Mouse (Mus musculus) forebrain, embryonic 16.5 days (tissue): ENCODE data around the gene Sptlc3. TPM values are rescaled to one million over a fixed set of nuclear protein-coding genes. Genes with fewer than 3 reads are reported as not detected.
A peak's percentile ranks its signal among the peaks of the same experiment; 100 is the strongest.

Experiments used
- ATAC-seq: fragments of 200-750 bp; cut with Nextera tagmentation; 2 replicates; pipeline ENCODE4 v1.8.0; 2017; ENCODE audit warnings: mild to moderate bottlenecking, moderate library complexity
- H3K27ac ChIP-seq: fragments of 300-500 bp; sonication (generic); 2 replicates; pipeline ENCODE4 v1.5.1; 2014; ENCODE audit warnings: low read length, control low read depth
- H3K27me3 ChIP-seq: fragments of 300-500 bp; sonication (generic); replicated peaks from 2 replicates; pipeline ENCODE4 v1.6.1; 2014; ENCODE audit warnings: low read length; ENCODE audit not compliant: control insufficient read depth, insufficient read depth
- H3K36me3 ChIP-seq: fragments of 300-500 bp; sonication (generic); 2 replicates; pipeline ENCODE4 v1.6.1; 2014; ENCODE audit not compliant: control insufficient read depth, insufficient read depth
- H3K4me1 ChIP-seq: fragments of 300-500 bp; sonication (generic); replicated peaks from 2 replicates; pipeline ENCODE4 v1.6.1; 2014; ENCODE audit warnings: low read length; ENCODE audit not compliant: control insufficient read depth, insufficient read depth
- H3K4me2 ChIP-seq: fragments of 300-500 bp; sonication (generic); 2 replicates; pipeline ENCODE4 v1.6.1; 2014; ENCODE audit warnings: mild to moderate bottlenecking, low read length, control low read depth
- H3K4me3 ChIP-seq: fragments of 300-500 bp; sonication (generic); replicated peaks from 2 replicates; pipeline ENCODE4 v1.5.1; 2014; ENCODE audit warnings: mild to moderate bottlenecking, low read length, control low read depth
- H3K9ac ChIP-seq: fragments of 300-500 bp; sonication (generic); replicated peaks from 2 replicates; pipeline ENCODE4 v1.6.1; 2014; ENCODE audit warnings: low read depth, low read length, control low read depth
- H3K9me3 ChIP-seq: fragments of 300-500 bp; sonication (generic); 2 replicates; pipeline ENCODE4 v1.6.1; 2016; ENCODE audit warnings: low read length; ENCODE audit not compliant: control insufficient read depth
- WGBS: fragments of 180-500 bp; shearing (Covaris S2); extraction: QIAGEN DNeasy Blood & Tissue Kit; methylation state at CpG from one replicate; pipeline ENCODE4 v1.1.7; 2014; 5-methylcytosine and 5-hydroxymethylcytosine counted together
- polyA plus RNA-seq: library from polyadenylated mRNA; unstranded; fragments of >200 nt; fragmentation: Nextera tagmentation; extraction: Ambion mirVana; gene quantifications from 2 replicates; pipeline ENCODE4 v1.2.1, GENCODE M21; 2015

The Sptlc3 gene
- polyA plus RNA-seq, 1 experiment from 2014 or later, result not detected

DNA sequence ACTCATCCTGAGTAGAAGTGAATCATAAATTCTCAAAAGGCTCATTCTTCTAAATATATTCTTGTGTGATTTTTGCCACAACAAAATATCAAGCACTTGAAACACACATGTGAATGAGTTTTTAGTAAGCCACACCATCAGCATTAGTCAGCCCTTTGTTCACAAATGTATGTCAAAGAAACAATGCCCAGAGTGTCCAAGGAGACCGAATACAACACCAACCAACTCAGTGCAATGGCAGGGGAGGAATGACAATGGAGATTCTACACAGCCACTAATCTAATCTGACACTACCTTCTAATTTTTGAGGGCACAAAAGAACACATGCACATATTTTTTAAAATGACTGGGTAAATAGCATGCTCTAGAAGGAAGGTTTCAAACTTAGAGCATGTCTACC, 132.8 kb downstream of the Sptlc3 start:
- no peak overlapping the region for H3K27ac ChIP-seq
- ATAC-seq, result no peak
- no peaks in the 10 kb centered on the region for H3K4me1 ChIP-seq
- WGBS, result 61% methylated on average over 1 of the region's 1 CpGs
- no peak overlapping the region for H3K9ac ChIP-seq
- no peaks in the 10 kb centered on the region for H3K27me3 ChIP-seq
- no peak overlapping the region for H3K4me3 ChIP-seq
- H3K4me2 ChIP-seq, result no peak overlapping the region
- no peaks in the 10 kb centered on the region for H3K9me3 ChIP-seq
- H3K36me3 ChIP-seq, result no peaks in the 10 kb centered on the region

DNA sequence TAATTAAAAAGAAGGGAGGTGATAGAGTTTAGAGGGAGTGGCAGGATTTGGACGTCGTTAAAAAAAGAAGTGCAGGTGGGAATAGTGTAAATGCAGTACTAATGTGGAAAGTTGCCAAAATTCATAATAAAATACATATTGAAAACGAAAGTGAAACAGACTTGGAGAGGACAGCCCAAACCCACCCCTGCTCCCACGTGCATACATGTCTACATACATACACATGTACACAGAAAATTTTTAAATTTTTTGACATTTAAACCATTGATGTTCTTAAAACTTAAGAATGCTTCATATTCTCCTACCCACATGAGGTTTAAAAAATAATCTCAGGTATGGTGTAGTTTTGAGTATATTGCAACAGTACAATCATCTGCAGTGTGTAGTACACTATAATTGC, 135.0 kb downstream of the Sptlc3 start:
- H3K4me3 ChIP-seq, result no peak overlapping the region
- no peaks in the 10 kb centered on the region for H3K9me3 ChIP-seq
- H3K27me3 ChIP-seq, result no peaks in the 10 kb centered on the region
- no peaks in the 10 kb centered on the region for H3K4me1 ChIP-seq
- H3K4me2 ChIP-seq, result no peak overlapping the region
- no peaks in the 10 kb centered on the region for H3K36me3 ChIP-seq
- no peak overlapping the region for H3K9ac ChIP-seq
- no peak for ATAC-seq
- H3K27ac ChIP-seq, result no peak overlapping the region
- 72% methylated on average over 4 of the region's 4 CpGs for WGBS

DNA sequence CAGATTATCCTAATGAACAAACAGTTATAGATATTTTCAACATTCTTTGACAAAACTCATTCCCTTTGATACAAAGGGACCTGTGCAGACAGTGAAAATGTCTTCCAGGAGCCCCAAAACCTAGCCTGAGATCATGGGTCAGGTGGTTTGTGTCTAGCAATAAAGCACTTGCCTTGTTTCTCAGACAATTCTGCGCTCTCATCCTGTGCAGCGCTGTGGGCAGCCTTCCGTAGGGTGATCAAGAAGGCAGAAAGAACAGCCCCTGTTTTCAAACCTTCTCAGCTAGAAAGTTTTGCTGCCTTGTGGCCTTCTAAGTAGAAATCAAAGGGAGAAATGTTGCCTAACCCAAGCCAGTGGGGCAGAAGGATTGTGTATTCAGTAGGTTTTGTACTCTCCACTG, 135.9 kb downstream of the Sptlc3 start:
- no peak overlapping the region for H3K9ac ChIP-seq
- H3K4me3 ChIP-seq, result no peak overlapping the region
- H3K27me3 ChIP-seq, result no peaks in the 10 kb centered on the region
- WGBS, result 87% methylated on average over 3 of the region's 3 CpGs
- no peaks in the 10 kb centered on the region for H3K4me1 ChIP-seq
- no peak for ATAC-seq
- H3K4me2 ChIP-seq, result no peak overlapping the region
- H3K36me3 ChIP-seq, result no peaks in the 10 kb centered on the region
- no peak overlapping the region for H3K27ac ChIP-seq
- no peaks in the 10 kb centered on the region for H3K9me3 ChIP-seq

DNA sequence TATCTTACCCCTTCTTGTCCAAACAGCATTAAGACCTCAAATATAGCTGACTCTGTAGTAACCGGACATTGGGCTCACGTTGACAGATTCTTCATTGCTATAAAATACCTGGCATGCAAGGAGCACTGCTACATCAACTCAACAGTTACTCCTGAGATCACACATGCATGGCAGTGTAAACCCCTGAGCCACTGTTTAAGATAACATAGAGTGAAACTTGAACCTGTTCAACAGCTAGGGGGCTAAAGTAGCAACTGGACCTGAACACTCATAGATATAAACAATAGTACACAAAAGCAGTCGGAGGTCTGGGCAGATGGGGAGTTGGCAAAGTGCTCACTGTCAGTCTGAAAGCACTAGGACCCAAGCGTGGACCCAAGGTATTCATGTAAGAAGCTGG, 140.8 kb downstream of the Sptlc3 start:
- Histone ChIP-seq H3K4me1 (no peaks in the 10 kb centered on the region), H3K27me3 (no peaks in the 10 kb centered on the region), H3K9ac (no peak overlapping the region), H3K36me3 (no peaks in the 10 kb centered on the region), H3K4me3 (no peak overlapping the region), H3K4me2 (no peak overlapping the region), H3K9me3 (no peaks in the 10 kb centered on the region), H3K27ac (no peak overlapping the region)
- WGBS, result 83% methylated on average over 4 of the region's 4 CpGs
- ATAC-seq, result no peak

DNA sequence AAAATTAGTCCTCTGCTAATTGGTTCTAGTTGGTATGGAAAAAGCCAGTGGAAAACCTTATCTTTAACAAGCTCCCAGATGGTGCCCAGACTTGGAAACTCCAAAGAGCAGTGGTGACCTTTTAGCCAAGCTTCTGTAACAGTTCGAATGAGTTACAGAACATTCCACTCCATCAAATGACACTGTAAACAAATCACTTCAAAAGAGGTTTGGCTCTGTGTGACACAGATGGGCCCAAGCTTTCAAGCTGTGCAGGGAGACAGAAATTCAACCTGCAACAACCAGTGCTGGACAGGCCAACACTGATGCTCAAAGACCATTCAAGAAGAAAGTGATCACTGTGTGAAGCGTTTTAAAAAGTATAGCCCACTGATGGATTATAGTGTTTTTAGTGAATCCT, 144.1 kb downstream of the Sptlc3 start:
- no peak overlapping the region for H3K27ac ChIP-seq
- H3K9me3 ChIP-seq, result no peaks in the 10 kb centered on the region
- no peaks in the 10 kb centered on the region for H3K36me3 ChIP-seq
- H3K9ac ChIP-seq, result no peak overlapping the region
- no peak overlapping the region for H3K4me3 ChIP-seq
- H3K4me1 ChIP-seq, result no peaks in the 10 kb centered on the region
- H3K4me2 ChIP-seq, result no peak overlapping the region
- H3K27me3 ChIP-seq, result no peaks in the 10 kb centered on the region
- 72% methylated on average over 2 of the region's 2 CpGs for WGBS
- no peak for ATAC-seq

DNA sequence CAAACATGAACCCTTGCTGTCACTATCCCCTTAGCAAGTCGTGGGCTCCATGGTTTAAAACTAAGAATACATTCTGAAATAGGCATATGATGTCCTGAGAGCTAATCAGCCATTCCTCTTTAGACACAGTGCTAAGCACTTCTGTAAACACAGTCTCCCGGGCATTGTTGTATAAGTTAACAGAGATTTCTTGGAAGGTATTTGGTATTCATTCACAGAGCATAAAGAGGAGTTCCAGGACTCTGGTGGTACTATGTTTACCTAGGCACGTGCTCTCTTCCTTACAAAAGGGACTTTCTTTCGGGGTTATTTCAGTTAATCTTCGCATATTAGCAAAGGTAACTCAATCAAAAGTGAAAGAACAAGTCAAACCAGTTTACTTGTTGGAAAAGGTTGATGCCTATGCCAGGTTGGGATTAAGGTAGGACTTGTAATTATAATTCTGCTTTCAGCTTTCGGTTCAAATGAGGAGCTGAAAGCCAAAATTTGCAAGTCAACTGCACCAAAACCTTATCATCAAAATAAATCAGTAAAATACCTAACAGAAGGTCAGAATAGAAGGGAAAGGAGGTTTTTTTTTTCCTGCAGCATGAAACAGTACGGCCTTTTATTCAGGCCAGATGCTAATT, 148.2 kb downstream of the Sptlc3 start:
- H3K4me2 ChIP-seq, result no peak overlapping the region
- no peaks in the 10 kb centered on the region for H3K4me1 ChIP-seq
- H3K27me3 ChIP-seq, result no peaks in the 10 kb centered on the region
- ATAC-seq, result no peak
- no peaks in the 10 kb centered on the region for H3K36me3 ChIP-seq
- no peak overlapping the region for H3K27ac ChIP-seq
- H3K9ac ChIP-seq, result no peak overlapping the region
- WGBS, result 38% methylated on average over 7 of the region's 7 CpGs
- no peaks in the 10 kb centered on the region for H3K9me3 ChIP-seq
- H3K4me3 ChIP-seq, result no peak overlapping the region

DNA sequence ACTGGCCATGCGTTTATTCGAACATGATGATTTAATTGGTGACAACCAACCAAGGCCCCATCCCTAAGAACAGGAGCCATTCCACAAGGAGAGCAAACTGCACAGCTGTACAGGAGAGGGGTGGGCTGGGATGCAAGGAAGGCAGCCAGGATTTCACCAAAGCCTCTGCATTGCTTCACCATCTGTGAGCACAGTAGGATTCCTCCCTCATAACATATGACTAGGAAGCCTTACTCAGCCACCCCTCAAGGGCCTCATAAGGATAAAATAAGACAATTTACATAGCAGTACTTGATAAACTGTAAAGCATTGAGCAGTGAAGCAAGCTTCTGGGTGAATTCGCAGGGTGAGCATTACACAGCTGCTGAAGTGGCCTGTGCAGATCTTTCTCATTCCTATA, 155.8 kb downstream of the Sptlc3 start:
- Histone ChIP-seq H3K4me1 (no peaks in the 10 kb centered on the region), H3K27me3 (peaks cover 6% of the 10 kb centered on the region), H3K9me3 (no peaks in the 10 kb centered on the region), H3K36me3 (no peaks in the 10 kb centered on the region), H3K9ac (no peak overlapping the region), H3K27ac (no peak overlapping the region), H3K4me3 (no peak overlapping the region), H3K4me2 (no peak overlapping the region)
- 82% methylated on average over 3 of the region's 3 CpGs for WGBS
- peak; percentile 62 for ATAC-seq

DNA sequence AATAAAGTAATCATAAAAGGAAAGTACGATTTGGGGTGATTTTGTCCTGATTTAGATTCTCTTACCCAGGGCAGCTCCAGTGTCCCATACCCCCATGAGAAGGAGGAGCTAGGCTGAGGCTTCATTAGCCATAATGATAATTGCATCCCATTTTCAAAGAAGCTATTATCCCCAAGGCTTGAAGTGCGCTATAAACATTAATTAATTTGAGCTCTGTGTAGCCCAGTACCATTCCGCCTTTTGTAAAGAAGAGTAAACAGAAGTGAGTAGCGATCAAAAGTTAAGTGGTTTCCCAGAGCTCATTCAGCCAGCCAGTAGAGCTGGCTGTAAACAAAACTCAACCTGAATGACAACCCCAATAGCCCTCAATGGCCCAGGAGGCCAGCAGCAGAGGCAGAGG, 163.0 kb downstream of the Sptlc3 start:
- Histone ChIP-seq H3K4me2 (no peak overlapping the region), H3K27ac (no peak overlapping the region), H3K36me3 (no peaks in the 10 kb centered on the region), H3K9ac (no peak overlapping the region), H3K4me1 (no peaks in the 10 kb centered on the region; the same call in 1 of the 2 replicates), H3K9me3 (no peaks in the 10 kb centered on the region), H3K4me3 (no peak overlapping the region), H3K27me3 (peaks cover 22% of the 10 kb centered on the region)
- peak; percentile 61; the same call in 1 of the 2 replicates for ATAC-seq
- WGBS, result 15% methylated on average over 4 of the region's 4 CpGs

DNA sequence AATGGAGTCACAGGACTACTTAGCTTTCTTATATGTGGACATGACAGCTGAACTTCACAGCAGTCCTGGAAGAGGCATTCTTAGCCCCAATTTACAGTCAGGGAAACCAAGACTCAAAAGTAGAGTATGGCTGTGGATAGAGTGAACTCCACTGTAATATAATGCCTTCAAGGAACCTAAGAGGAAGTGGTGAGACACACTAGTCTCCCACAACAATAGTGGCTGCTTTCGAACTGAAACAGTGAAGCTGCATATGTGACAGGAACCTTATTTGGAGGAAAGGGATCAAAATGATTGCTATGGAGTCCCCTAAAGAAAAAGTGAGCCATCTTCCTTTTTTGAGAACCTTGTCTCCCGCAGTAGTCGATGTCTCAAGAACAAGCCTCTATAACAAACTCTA, 178.1 kb downstream of the Sptlc3 start:
- whole genome bisulfite sequencing, result 94% methylated on average over 3 of the region's 3 CpGs
- H3K27ac ChIP-seq, result no peak overlapping the region
- peaks cover 4% of the 10 kb centered on the region for H3K4me1 ChIP-seq
- peaks cover 16% of the 10 kb centered on the region for H3K27me3 ChIP-seq
- no peaks in the 10 kb centered on the region for H3K9me3 ChIP-seq
- H3K4me3 ChIP-seq, result no peak overlapping the region
- ATAC-seq, result no peak
- H3K9ac ChIP-seq, result no peak overlapping the region
- no peak overlapping the region for H3K4me2 ChIP-seq
- no peaks in the 10 kb centered on the region for H3K36me3 ChIP-seq

DNA sequence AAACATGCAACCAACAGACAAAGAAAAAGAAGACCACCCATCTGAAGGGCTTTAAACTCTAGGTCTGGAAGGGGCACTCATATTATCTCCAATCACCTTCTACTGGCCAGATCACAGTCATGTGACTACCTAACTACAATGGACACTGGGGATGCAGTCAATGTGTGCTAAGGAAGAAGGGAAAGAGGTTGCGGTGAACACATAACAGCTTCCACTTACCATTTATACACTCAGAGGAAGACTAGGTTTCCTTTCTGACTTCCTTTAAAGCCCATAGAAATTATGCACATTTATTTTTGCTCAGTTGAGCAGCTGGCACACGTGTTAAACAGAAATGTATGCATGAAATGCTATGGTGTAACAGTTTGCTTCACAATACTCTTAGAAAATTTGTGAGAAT, 178.7 kb downstream of the Sptlc3 start:
- no peak for ATAC-seq
- Histone ChIP-seq H3K4me3 (no peak overlapping the region), H3K27me3 (peaks cover 18% of the 10 kb centered on the region), H3K9me3 (no peaks in the 10 kb centered on the region), H3K36me3 (no peaks in the 10 kb centered on the region), H3K9ac (no peak overlapping the region), H3K4me2 (no peak overlapping the region), H3K4me1 (peaks cover 10% of the 10 kb centered on the region), H3K27ac (no peak overlapping the region)
- WGBS, result 61% methylated on average over 2 of the region's 2 CpGs
